Mouse (Mus musculus) forebrain, embryonic 11.5 days (tissue): Measurements from ENCODE around the gene Usf2. TPM values are rescaled to one million over a fixed set of nuclear protein-coding genes. Genes with fewer than 3 reads are reported as not detected.

Source experiments
- ATAC-seq: fragments of 200-750 bp; cut with Nextera tagmentation; replicated peaks from 2 replicates; pipeline ENCODE4 v1.8.0; 2017; ENCODE audit warnings: moderate TSS enrichment; ENCODE audit not compliant: low FRiP score
- DNase-seq: peaks from one replicate; pipeline ENCODE4 v3.0.0-alpha.2; 2017; ENCODE audit warnings: low spot score
- H3K27ac ChIP-seq: fragments of 300-500 bp; sonication (generic); 2 replicates; pipeline ENCODE4 v1.5.1; 2014; ENCODE audit warnings: low read depth, low read length
- H3K27me3 ChIP-seq: fragments of 300-500 bp; sonication (generic); 2 replicates; pipeline ENCODE4 v1.6.1; 2014; ENCODE audit warnings: mild to moderate bottlenecking, low read length, mixed read lengths; ENCODE audit not compliant: control insufficient read depth, insufficient read depth
- H3K36me3 ChIP-seq: fragments of 300-500 bp; sonication (generic); 2 replicates; pipeline ENCODE4 v1.6.1; 2014; ENCODE audit warnings: mild to moderate bottlenecking, low read length, moderate library complexity, mixed read lengths; ENCODE audit not compliant: control insufficient read depth, insufficient read depth
- H3K4me1 ChIP-seq: fragments of 300-500 bp; sonication (generic); replicated peaks from 2 replicates; pipeline ENCODE4 v1.6.1; 2014; ENCODE audit warnings: low read length, mixed read lengths; ENCODE audit not compliant: control insufficient read depth, insufficient read depth
- H3K4me2 ChIP-seq: fragments of 300-500 bp; sonication (generic); 2 replicates; pipeline ENCODE4 v1.6.1; 2014; ENCODE audit warnings: low read depth, mild to moderate bottlenecking, low read length, moderate library complexity, mixed read lengths; ENCODE audit not compliant: severe bottlenecking
- H3K4me3 ChIP-seq: fragments of 300-500 bp; sonication (generic); 2 replicates; pipeline ENCODE4 v1.5.1; 2014; ENCODE audit warnings: low read depth, low read length
- H3K9ac ChIP-seq: fragments of 300-500 bp; sonication (generic); 2 replicates; pipeline ENCODE4 v1.6.1; 2014; ENCODE audit warnings: low read length
- H3K9me3 ChIP-seq: fragments of 300-500 bp; sonication (generic); 2 replicates; pipeline ENCODE4 v1.6.1; 2016; ENCODE audit warnings: low read length, mixed read lengths; ENCODE audit not compliant: control insufficient read depth
- WGBS: fragments of 180-500 bp; shearing (Covaris S2); extraction: QIAGEN DNeasy Blood & Tissue Kit; methylation state at CpG from one replicate; pipeline ENCODE4 v1.1.7; 2014; 5-methylcytosine and 5-hydroxymethylcytosine counted together
- polyA plus RNA-seq: library from polyadenylated mRNA; unstranded; fragments of >200 nt; fragmentation: Nextera tagmentation; extraction: Ambion mirVana; gene quantifications from 2 replicates; pipeline ENCODE4 v1.2.1, GENCODE M21; 2014

Gene Usf2
- polyA plus RNA-seq, 1 experiment from 2014 or later = 29.3 TPM

- H3K27me3 ChIP-seq = no peaks in the 10 kb centered on the region
- no peak overlapping the region for H3K27ac ChIP-seq
- no peaks in the 10 kb centered on the region for H3K4me1 ChIP-seq
- WGBS = 18% methylated on average over 6 of the region's 6 CpGs
- ATAC-seq = no peak
- no peaks in the 10 kb centered on the region for H3K9me3 ChIP-seq
- H3K4me2 ChIP-seq = no peak overlapping the region
- DNase-seq = no peak
- no peak overlapping the region for H3K4me3 ChIP-seq
- H3K36me3 ChIP-seq = no peaks in the 10 kb centered on the region
- H3K9ac ChIP-seq = no peak overlapping the region
Measured at GRCm38 (mm10) chr7:30916713-30917112, 39.9 kb downstream of the Usf2 start.

GRCm38 (mm10) chr7:30914732-30915131, 41.9 kb downstream of the Usf2 start, which contains the start of gene Mag:
Gene Mag (minus strand): TSS chr7:30914873.
- H3K27me3 ChIP-seq = no peaks in the 10 kb centered on the region
- H3K4me2 ChIP-seq = no peak within 1 kb of the TSS
- ATAC-seq = no peak
- no peak within 1 kb of the TSS for H3K9ac ChIP-seq
- H3K9me3 ChIP-seq = no peaks in the 10 kb centered on the region
- no peaks in the 10 kb centered on the region for H3K4me1 ChIP-seq
- no peaks in the 10 kb centered on the region for H3K36me3 ChIP-seq
- H3K27ac ChIP-seq = no peak within 1 kb of the TSS
- H3K4me3 ChIP-seq = no peak within 1 kb of the TSS
- 83% methylated on average over 8 of the region's 8 CpGs for WGBS
- no peak for DNase-seq

GRCm38 (mm10) chr7:30909773-30910172, 46.8 kb downstream of the Usf2 start:
- ATAC-seq = no peak
- no peak overlapping the region for H3K4me2 ChIP-seq
- no peaks in the 10 kb centered on the region for H3K9me3 ChIP-seq
- no peak overlapping the region for H3K4me3 ChIP-seq
- H3K27me3 ChIP-seq = peaks cover 2% of the 10 kb centered on the region; the same call in 1 of the 2 replicates
- no peaks in the 10 kb centered on the region for H3K36me3 ChIP-seq
- 0 out of 2 replicates have a peak, but pooled peaks cover 2% of the 10 kb centered on the region for H3K4me1 ChIP-seq
- H3K27ac ChIP-seq = no peak overlapping the region
- H3K9ac ChIP-seq = no peak overlapping the region
- DNase-seq = no peak
- 84% methylated on average over 6 of the region's 6 CpGs for WGBS

GRCm38 (mm10) chr7:30908992-30909431, 47.6 kb downstream of the Usf2 start:
- peak overlapping the region; percentile 49 for H3K4me2 ChIP-seq
- peaks cover 2% of the 10 kb centered on the region; the same call in 1 of the 2 replicates for H3K27me3 ChIP-seq
- 0 out of 2 replicates have a peak, but pooled peaks cover 2% of the 10 kb centered on the region for H3K4me1 ChIP-seq
- no peaks in the 10 kb centered on the region for H3K36me3 ChIP-seq
- WGBS = 27% methylated on average over 17 of the region's 17 CpGs
- H3K27ac ChIP-seq = no peak overlapping the region
- no peaks in the 10 kb centered on the region for H3K9me3 ChIP-seq
- H3K4me3 ChIP-seq = peak overlapping the region; percentile 16
- ATAC-seq (no peak; the same call in 1 of the 2 replicates), DNase-seq (no peak)
- no peak overlapping the region for H3K9ac ChIP-seq

- 2% methylated on average over 23 of the region's 26 CpGs for WGBS
- no peak overlapping the region; the same call in 1 of the 2 replicates for H3K9ac ChIP-seq
Measured at GRCm38 (mm10) chr7:30908277-30908991, 48.2 kb downstream of the Usf2 start.

GRCm38 (mm10) chr7:30904042-30904441, 52.6 kb downstream of the Usf2 start:
- Histone ChIP-seq H3K27me3 (peaks cover 2% of the 10 kb centered on the region; the same call in 1 of the 2 replicates), H3K36me3 (no peaks in the 10 kb centered on the region), H3K4me3 (no peak overlapping the region), H3K9me3 (no peaks in the 10 kb centered on the region), H3K4me2 (no peak overlapping the region), H3K4me1 (0 out of 2 replicates have a peak, but pooled peaks cover 2% of the 10 kb centered on the region), H3K27ac (no peak overlapping the region), H3K9ac (no peak overlapping the region)
- 60% methylated on average over 4 of the region's 4 CpGs for WGBS
- ATAC-seq (no peak), DNase-seq (no peak)

More at GRCm38 (mm10) chr7:30908277-30908991, 48.2 kb downstream of the Usf2 start:
- peak overlapping the region; percentile 16 for H3K4me3 ChIP-seq
- DNase-seq = peak; percentile 73
- H3K9me3 ChIP-seq = no peaks in the 10 kb centered on the region
- no peaks in the 10 kb centered on the region for H3K36me3 ChIP-seq
- H3K27me3 ChIP-seq = peaks cover 2% of the 10 kb centered on the region; the same call in 1 of the 2 replicates
- peak; percentile 66 for ATAC-seq
- 0 out of 2 replicates have a peak, but pooled peaks cover 2% of the 10 kb centered on the region for H3K4me1 ChIP-seq
- H3K27ac ChIP-seq = no peak overlapping the region
- H3K4me2 ChIP-seq = peak overlapping the region; percentile 49

Other genes with a start within 250 kb of the Usf2 start
- gene Atp4a, start 244.6 kb downstream of the Usf2 start, polyA plus RNA-seq = 0.72 and 1.7 TPM in 2 replicates
- gene Tmem147, start 227.3 kb downstream of the Usf2 start, polyA plus RNA-seq = 133 and 153 TPM in 2 replicates
- 0.33 and 1.5 TPM in 2 replicates for gene Gapdhs, start 213.1 kb downstream of the Usf2 start, polyA plus RNA-seq
- gene Sbsn, start 205.3 kb downstream of the Usf2 start, polyA plus RNA-seq = 0.27 and 1.8 TPM in 2 replicates
- gene Dmkn, start 193.0 kb downstream of the Usf2 start, polyA plus RNA-seq = not detected in 2 replicates
- not detected in 2 replicates for gene Krtdap, start 168.9 kb downstream of the Usf2 start, polyA plus RNA-seq
- gene Ffar2, start 133.0 kb downstream of the Usf2 start, polyA plus RNA-seq = not detected in 2 replicates
- gene Ffar3, start 100.6 kb downstream of the Usf2 start, polyA plus RNA-seq = not detected in 2 replicates
- gene Ffar1, start 95.2 kb downstream of the Usf2 start, polyA plus RNA-seq = not detected in 2 replicates
- gene Cd22, start 76.5 kb downstream of the Usf2 start, polyA plus RNA-seq = not detected in 2 replicates
- gene Mag, start 41.9 kb downstream of the Usf2 start, polyA plus RNA-seq = 0.11 and 0.20 TPM in 2 replicates
- not detected in 2 replicates for gene Hamp2, start 32.1 kb downstream of the Usf2 start, polyA plus RNA-seq
- not detected in 2 replicates for gene Hamp, start 12.8 kb downstream of the Usf2 start, polyA plus RNA-seq
- gene Lsr, start 16.7 kb upstream of the Usf2 start, polyA plus RNA-seq = 30.8 and 32.5 TPM in 2 replicates
- 0.81 and 1.3 TPM in 2 replicates for gene Fam187b, start 17.0 kb upstream of the Usf2 start, polyA plus RNA-seq
- gene Fxyd5, start 85.7 kb upstream of the Usf2 start, polyA plus RNA-seq = 10.2 and 12.9 TPM in 2 replicates
- 4.1 and 4.9 TPM in 2 replicates for gene Fxyd7, start 94.7 kb upstream of the Usf2 start, polyA plus RNA-seq
- gene Fxyd1, start 100.4 kb upstream of the Usf2 start, polyA plus RNA-seq = 2.9 and 4.0 TPM in 2 replicates
- gene Lgi4, start 102.5 kb upstream of the Usf2 start, polyA plus RNA-seq = 0.36 and 0.44 TPM in 2 replicates
- gene Fxyd3, start 119.9 kb upstream of the Usf2 start, polyA plus RNA-seq = 2.0 and 3.3 TPM in 2 replicates
- gene Hpn, start 158.5 kb upstream of the Usf2 start, polyA plus RNA-seq = 0.29 and 0.39 TPM in 2 replicates
- 0.84 and 1.2 TPM in 2 replicates for gene Scn1b, start 170.2 kb upstream of the Usf2 start, polyA plus RNA-seq
- 133 and 135 TPM in 2 replicates for gene Gramd1a, start 199.1 kb upstream of the Usf2 start, polyA plus RNA-seq